20 mouse cellular contexts compared by ENCODE assay signal in the genomic region with DNA sequence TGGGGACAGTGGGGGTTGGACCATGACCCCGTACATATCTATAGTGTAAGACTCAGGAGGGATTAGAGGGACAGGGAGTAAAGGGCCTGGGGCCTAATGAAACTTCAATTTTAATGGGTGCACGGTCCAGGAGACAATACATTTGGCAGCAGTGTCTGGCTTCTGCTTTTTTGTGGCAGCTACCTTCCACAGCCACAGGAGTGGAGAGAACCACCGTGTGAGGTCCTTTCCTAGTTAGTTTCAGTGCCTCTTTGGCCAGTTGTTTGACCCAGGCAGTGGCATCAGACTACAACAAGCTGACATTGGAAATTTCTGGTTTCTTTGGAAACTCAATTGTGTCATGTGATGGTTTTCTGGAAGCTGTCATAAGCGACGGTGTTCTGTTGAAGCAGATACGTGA. TPM values are rescaled to one million over a fixed set of nuclear protein-coding genes. Genes with fewer than 3 reads are reported as not detected.
DNase-seq lines count a peak whose midpoint lies in the region; ATAC-seq and TF ChIP-seq lines count a peak whose summit lies in the region.
"Had no signal": no experiment of that assay in that cellular context is flagged by ENCODE, and none has a peak within 500 bp of the region (broad histone marks: within the 10 kb centered on the region; RNA-seq: fewer than 3 reads in every experiment).

No protein-coding gene starts in this region.

- H3K27me3 ChIP-seq in cerebellum, adult 2 months (ENCODE audit: control insufficient read depth, insufficient read depth, low read length), result no peaks in the 10 kb centered on the region
- H3K27me3 ChIP-seq: CH12.LX, Patski had no signal

- TF ChIP-seq CTCF in cerebellum, adult 2 months (IDR thresholded peaks at IDR 0.05; ENCODE audit: borderline replicate concordance, insufficient read depth, low read depth, low read length), result no peak

- WGBS in cerebellum, adult 2 months, result 81% methylated on average over 6 of the region's 6 CpGs

- no peak overlapping the region for H3K4me3 ChIP-seq in cerebellum, adult 2 months (replicated peaks; ENCODE audit: insufficient read depth, low read depth, low read length)

- peak; percentile 54; the same call in 1 of the 2 replicates for ATAC-seq in common myeloid progenitor, adult 5-6 weeks (replicated peaks; ENCODE audit: low read depth, poor library complexity, severe bottlenecking)
- peak; percentile 65 for ATAC-seq in granulocyte monocyte progenitor cell, adult 5-6 weeks (replicated peaks; ENCODE audit: poor library complexity, severe bottlenecking)
- ATAC-seq in megakaryocyte progenitor cell, adult 5-6 weeks (replicated peaks; ENCODE audit: poor library complexity), result 0 out of 2 replicates have a peak, but pooled peaks have one; percentile 31
- ATAC-seq: activated CD4-positive, CD25-positive, alpha-beta regulatory T cell, adult 4 months; CD4-positive, CD25-positive, alpha-beta regulatory T cell, adult 4 months; Patski had no signal

- no peak for TF ChIP-seq POLR2A in cerebellum, adult 2 months (IDR thresholded peaks at IDR 0.05; ENCODE audit: borderline replicate concordance, insufficient read depth, low read length)

- no peaks in the 10 kb centered on the region for H3K4me1 ChIP-seq in cerebellum, adult 2 months (ENCODE audit: control insufficient read depth, insufficient read depth, low read length)

- H3K27ac ChIP-seq in cerebellum, adult 2 months (ENCODE audit: insufficient read depth, low read length), result no peak overlapping the region

- no peak for DNase-seq in left cerebral cortex, adult 11 months (ENCODE audit: low spot score)
- DNase-seq in thymus, adult 18-20 months, result no peak
- DNase-seq in cerebellum, adult 2 months, result no peak
- DNase-seq: adrenal gland, adult 2 months; adrenal gland, adult 8-10 months; adrenal gland, postnatal 10 days; adrenal gland, postnatal 14 days; adrenal gland, postnatal 25 days; adrenal gland, postnatal 36 days; B cell, adult 2 months; cerebellum, adult 11 months; cerebellum, adult 11-12 months; cerebellum, adult 18-20 months had no signal

RNA-seq across cellular contexts. Expression of a gene that starts 20.7 kb away (rescaled TPM):
- 33.4 and 46.1 TPM in 2 replicates for total RNA-seq in common myeloid progenitor, adult 5-6 weeks (2017)
- total RNA-seq in granulocyte monocyte progenitor cell, adult 5-6 weeks (2014; fragmentation: Nextera tagmentation), result 40.0 and 41.2 TPM in 2 replicates
- 23.3 and 23.7 TPM in 2 replicates for total RNA-seq in granulocyte monocyte progenitor cell, adult 5-6 weeks (2017)
- total RNA-seq in megakaryocyte progenitor cell, adult 5-6 weeks (2015), result 22.6 and 27.7 TPM in 2 replicates
- 28.3 and 28.6 TPM in 2 replicates for total RNA-seq in megakaryocyte progenitor cell, adult 5-6 weeks (2017)
- polyA plus RNA-seq in cerebellum, adult 2 months (2012; rRNA removed), result 12.6 and 12.9 TPM in 2 replicates
